Mouse (Mus musculus) kidney, adult 2 months (tissue): ENCODE measurements at regions not wholly inside any gene's neighbourhood (a gene's known extent, or its start where the extent isn't known, plus 50 kb on each side); places are given as distances from the start of the nearest gene placed in this dataset.

Experiments
- CTCF ChIP-seq: fragments of 200-500 bp; conservative IDR thresholded peaks from 2 replicates; pipeline ENCODE4 v1.5.1; 2011; ENCODE audit warnings: low read depth, mild to moderate bottlenecking, control low read depth, low read length, moderate library complexity, mixed read lengths; ENCODE audit not compliant: insufficient read depth, insufficient read length
- POLR2A ChIP-seq: fragments of 200-500 bp; IDR thresholded peaks from one replicate; pipeline ENCODE4 v1.6.1; 2011; ENCODE audit warnings: low read depth, low read length, control low read depth

GRCm38 (mm10) chr1:147186799-147187198 is 692.2 kb downstream of the Brinp3 start:
- TF ChIP-seq POLR2A, result no peak
- no peak for TF ChIP-seq CTCF
